Mouse (Mus musculus) intestine, embryonic 16.5 days (tissue): Measurements from ENCODE around the gene Ass1. TPM values are rescaled to one million over a fixed set of nuclear protein-coding genes. Genes with fewer than 3 reads are reported as not detected.

ENCODE experiments used
- ATAC-seq: fragments of 200-750 bp; cut with Nextera tagmentation; 2 replicates; pipeline ENCODE4 v1.8.0; 2017; ENCODE audit warnings: moderate TSS enrichment, moderate library complexity
- H3K27ac ChIP-seq: fragments of 300-500 bp; sonication (generic); 2 replicates; pipeline ENCODE4 v1.5.1; 2014; ENCODE audit warnings: mild to moderate bottlenecking, low read length
- H3K27me3 ChIP-seq: fragments of 300-500 bp; sonication (generic); replicated peaks from 2 replicates; pipeline ENCODE4 v1.6.1; 2014; ENCODE audit warnings: low read length, control low read depth, mixed read lengths; ENCODE audit not compliant: control insufficient read depth, insufficient read depth
- H3K36me3 ChIP-seq: fragments of 300-500 bp; sonication (generic); 2 replicates; pipeline ENCODE4 v1.6.1; 2014; ENCODE audit warnings: low read length, control low read depth; ENCODE audit not compliant: control insufficient read depth, insufficient read depth
- H3K4me1 ChIP-seq: fragments of 300-500 bp; sonication (generic); 2 replicates; pipeline ENCODE4 v1.6.1; 2014; ENCODE audit warnings: low read length, control low read depth, mixed read lengths; ENCODE audit not compliant: control insufficient read depth, insufficient read depth
- H3K4me2 ChIP-seq: fragments of 300-500 bp; sonication (generic); 2 replicates; pipeline ENCODE4 v1.6.1; 2014; ENCODE audit warnings: low read depth, low read length, control low read depth
- H3K4me3 ChIP-seq: fragments of 300-500 bp; sonication (generic); 2 replicates; pipeline ENCODE4 v1.5.1; 2014; ENCODE audit warnings: mild to moderate bottlenecking, low read length
- H3K9ac ChIP-seq: fragments of 300-500 bp; sonication (generic); 2 replicates; pipeline ENCODE4 v1.6.1; 2014; ENCODE audit warnings: low read depth, low read length
- H3K9me3 ChIP-seq: fragments of 300-500 bp; sonication (generic); 2 replicates; pipeline ENCODE4 v1.6.1; 2016; ENCODE audit warnings: low read length, control low read depth; ENCODE audit not compliant: control insufficient read depth
- WGBS: fragments of 180-500 bp; shearing (Covaris S2); extraction: QIAGEN DNeasy Blood & Tissue Kit; methylation state at CpG from one replicate; pipeline ENCODE4 v1.1.7; 2014; 5-methylcytosine and 5-hydroxymethylcytosine counted together
- polyA plus RNA-seq: library from polyadenylated mRNA; unstranded; fragments of >200 nt; fragmentation: Nextera tagmentation; extraction: Ambion mirVana; gene quantifications from 2 replicates; pipeline ENCODE4 v1.2.1, GENCODE M21; 2015

Gene Ass1
- polyA plus RNA-seq, 1 experiment from 2014 or later: 374 TPM

DNA sequence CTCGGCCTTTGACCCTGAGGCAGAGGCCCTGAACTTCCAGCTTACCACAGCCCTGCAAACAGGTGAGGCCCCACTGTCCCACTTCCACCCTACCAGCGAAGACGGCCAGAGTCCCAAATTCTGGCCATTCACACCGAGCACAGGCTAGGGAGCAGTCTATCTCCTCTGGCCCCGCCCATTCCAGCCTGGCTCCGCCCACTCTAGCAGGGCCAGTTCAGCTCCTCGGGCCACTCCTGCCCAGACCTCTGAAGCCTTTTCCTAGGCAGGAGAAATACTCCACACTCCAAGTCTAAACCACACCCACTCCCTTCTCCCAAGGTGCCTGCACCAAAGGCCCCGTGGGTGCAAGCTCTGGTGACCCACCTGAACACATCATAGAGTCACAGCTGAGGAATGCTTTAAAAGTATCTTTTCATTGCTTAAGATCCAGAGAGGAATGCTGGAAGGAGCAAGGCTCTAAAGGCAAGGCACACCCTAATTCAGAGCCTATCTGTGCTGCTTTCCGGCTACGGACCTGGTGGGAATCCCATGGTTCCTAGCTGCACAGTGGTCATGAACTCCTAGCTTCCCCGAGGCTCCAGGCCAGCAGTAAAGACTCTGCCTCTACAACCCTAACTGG lies 16.3 kb upstream of the Ass1 start:
- WGBS: 30% methylated on average over 11 of the region's 11 CpGs
- peak; percentile 77 for ATAC-seq
- H3K27me3 ChIP-seq: no peaks in the 10 kb centered on the region
- H3K4me2 ChIP-seq: peak overlapping the region; percentile 21; the same call in 1 of the 2 replicates
- peak overlapping the region; percentile 46; the same call in 1 of the 2 replicates for H3K9ac ChIP-seq
- H3K9me3 ChIP-seq: no peaks in the 10 kb centered on the region
- no peak overlapping the region for H3K4me3 ChIP-seq
- no peaks in the 10 kb centered on the region for H3K36me3 ChIP-seq
- peak overlapping the region; percentile 67 for H3K27ac ChIP-seq
- H3K4me1 ChIP-seq: peaks cover 41% of the 10 kb centered on the region

GRCm38 (mm10) chr2:31454280-31454679 lies 15.7 kb upstream of the Ass1 start:
- no peaks in the 10 kb centered on the region for H3K36me3 ChIP-seq
- WGBS: 64% methylated on average over 8 of the region's 8 CpGs
- H3K27ac ChIP-seq: peak overlapping the region; percentile 67
- no peak for ATAC-seq
- H3K4me1 ChIP-seq: peaks cover 37% of the 10 kb centered on the region
- peak overlapping the region; percentile 46 for H3K9ac ChIP-seq
- H3K4me2 ChIP-seq: 0 out of 2 replicates have a peak overlapping the region, but pooled peaks have one; percentile 21
- H3K27me3 ChIP-seq: no peaks in the 10 kb centered on the region
- no peaks in the 10 kb centered on the region for H3K9me3 ChIP-seq
- H3K4me3 ChIP-seq: no peak overlapping the region

- Histone ChIP-seq H3K4me3 (no peak overlapping the region), H3K9me3 (no peaks in the 10 kb centered on the region), H3K4me1 (peaks cover 35% of the 10 kb centered on the region), H3K27ac (no peak overlapping the region), H3K4me2 (no peak overlapping the region), H3K9ac (no peak overlapping the region), H3K36me3 (no peaks in the 10 kb centered on the region), H3K27me3 (0 out of 2 replicates have a peak, but pooled peaks cover 3% of the 10 kb centered on the region)
- WGBS: 83% methylated on average over 7 of the region's 7 CpGs
- ATAC-seq: no peak
These were observed 14.6 kb upstream of the Ass1 start for GRCm38 (mm10) chr2:31455418-31455817.

DNA sequence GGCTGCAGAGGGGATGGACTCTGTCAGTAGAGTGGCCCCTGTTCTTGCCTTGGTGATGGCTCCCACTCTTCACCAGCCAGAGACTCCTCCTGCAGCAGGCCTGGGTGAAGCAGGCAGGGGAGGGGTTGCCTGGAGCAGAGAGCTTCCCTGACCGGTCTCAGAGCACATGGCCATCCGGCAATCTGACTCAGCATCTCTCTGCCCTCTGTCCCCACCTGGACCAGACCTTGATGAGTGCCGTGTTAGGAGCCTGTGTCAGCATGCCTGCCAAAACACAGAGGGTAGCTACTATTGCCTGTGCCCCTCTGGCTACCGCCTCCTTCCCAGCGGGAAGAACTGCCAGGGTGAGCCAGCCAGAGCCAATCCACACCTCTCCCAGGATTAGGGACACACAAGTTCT lies 11.5 kb upstream of the Ass1 start:
- WGBS: 57% methylated on average over 5 of the region's 5 CpGs
- no peaks in the 10 kb centered on the region for H3K36me3 ChIP-seq
- peak overlapping the region; percentile 78 for H3K27ac ChIP-seq
- no peak for ATAC-seq
- no peak overlapping the region for H3K4me2 ChIP-seq
- no peak overlapping the region for H3K4me3 ChIP-seq
- H3K9me3 ChIP-seq: no peaks in the 10 kb centered on the region
- H3K9ac ChIP-seq: peak overlapping the region; percentile 46; the same call in 1 of the 2 replicates
- H3K27me3 ChIP-seq: 0 out of 2 replicates have a peak, but pooled peaks cover 3% of the 10 kb centered on the region
- peaks cover 22% of the 10 kb centered on the region for H3K4me1 ChIP-seq

DNA sequence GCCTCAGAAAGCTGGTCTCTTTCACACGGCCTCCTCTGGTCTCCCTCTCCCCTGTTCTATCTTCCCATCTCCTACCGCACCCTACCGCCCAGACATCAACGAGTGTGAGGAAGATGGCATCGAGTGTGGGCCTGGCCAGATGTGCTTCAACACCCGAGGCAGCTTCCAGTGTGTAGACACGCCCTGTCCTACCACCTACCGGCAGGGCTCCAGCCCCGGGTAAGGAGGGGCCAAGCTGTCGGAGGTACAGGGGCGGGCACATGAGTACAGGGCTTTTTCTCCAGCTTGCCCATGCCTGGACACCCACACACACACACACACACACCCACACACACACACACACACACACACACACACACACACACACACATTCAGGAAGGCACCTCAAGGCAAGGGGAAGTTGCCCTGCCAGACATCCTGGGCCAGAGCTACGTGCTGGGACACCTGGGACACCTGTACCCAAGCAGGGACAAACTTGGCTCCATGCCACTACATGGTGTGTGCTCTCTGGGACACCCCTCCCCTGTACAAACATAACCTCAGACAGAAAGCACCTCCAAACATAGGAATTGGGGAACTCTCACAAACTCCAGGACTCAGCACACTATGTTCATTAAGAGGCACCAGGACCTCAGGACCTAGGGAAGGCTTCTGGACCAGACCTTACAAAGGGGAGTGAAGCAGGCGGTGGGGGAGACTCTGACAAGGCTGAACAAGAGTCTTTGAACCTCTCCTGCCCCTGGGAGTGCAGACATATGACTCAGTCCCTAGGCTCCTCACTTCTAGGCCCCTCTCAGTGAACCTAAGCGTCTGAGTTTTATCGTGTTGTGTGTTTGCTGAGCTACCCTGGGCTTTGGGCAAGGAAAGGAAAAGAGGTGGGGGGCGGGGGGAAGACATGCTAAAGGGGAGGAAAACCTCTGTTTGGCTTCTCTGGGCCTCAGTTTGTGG lies 10.7 kb upstream of the Ass1 start:
- Histone ChIP-seq H3K9ac (peak overlapping the region; percentile 71), H3K4me2 (peak overlapping the region; percentile 78), H3K9me3 (no peaks in the 10 kb centered on the region), H3K4me3 (peak overlapping the region; percentile 44), H3K27ac (peak overlapping the region; percentile 91), H3K36me3 (no peaks in the 10 kb centered on the region), H3K27me3 (0 out of 2 replicates have a peak, but pooled peaks cover 3% of the 10 kb centered on the region), H3K4me1 (peaks cover 21% of the 10 kb centered on the region)
- ATAC-seq: peak; percentile 82
- 36% methylated on average over 16 of the region's 16 CpGs for WGBS

- Histone ChIP-seq H3K27ac (peak overlapping the region; percentile 91), H3K27me3 (0 out of 2 replicates have a peak, but pooled peaks cover 3% of the 10 kb centered on the region), H3K4me3 (peak overlapping the region; percentile 44), H3K4me1 (peaks cover 15% of the 10 kb centered on the region), H3K9me3 (no peaks in the 10 kb centered on the region), H3K36me3 (no peaks in the 10 kb centered on the region), H3K9ac (peak overlapping the region; percentile 71), H3K4me2 (peak overlapping the region; percentile 78)
- ATAC-seq: peak; percentile 19
- WGBS: 3% methylated on average over 48 of the region's 48 CpGs
These were observed 9.9 kb upstream of the Ass1 start for GRCm38 (mm10) chr2:31460025-31460571.

- no peak overlapping the region for H3K4me2 ChIP-seq
- no peaks in the 10 kb centered on the region for H3K9me3 ChIP-seq
- H3K27me3 ChIP-seq: 0 out of 2 replicates have a peak, but pooled peaks cover 3% of the 10 kb centered on the region
- H3K9ac ChIP-seq: no peak overlapping the region
- H3K36me3 ChIP-seq: no peaks in the 10 kb centered on the region
- peaks cover 15% of the 10 kb centered on the region for H3K4me1 ChIP-seq
- H3K27ac ChIP-seq: peak overlapping the region; percentile 91
- ATAC-seq: no peak
- H3K4me3 ChIP-seq: no peak overlapping the region
- 75% methylated on average over 7 of the region's 7 CpGs for WGBS
These were observed 9.1 kb upstream of the Ass1 start for GRCm38 (mm10) chr2:31460920-31461319.

- 0 out of 2 replicates have a peak, but pooled peaks cover 3% of the 10 kb centered on the region for H3K27me3 ChIP-seq
- ATAC-seq: no peak
- H3K36me3 ChIP-seq: no peaks in the 10 kb centered on the region
- H3K27ac ChIP-seq: no peak overlapping the region
- no peak overlapping the region for H3K4me2 ChIP-seq
- WGBS: 27% methylated on average over 8 of the region's 8 CpGs
- H3K9me3 ChIP-seq: no peaks in the 10 kb centered on the region
- 0 out of 2 replicates have a peak overlapping the region, but pooled peaks have one; percentile 0 for H3K9ac ChIP-seq
- peaks cover 15% of the 10 kb centered on the region for H3K4me1 ChIP-seq
- no peak overlapping the region for H3K4me3 ChIP-seq
These were observed 8.0 kb upstream of the Ass1 start for GRCm38 (mm10) chr2:31462051-31462450.

GRCm38 (mm10) chr2:31463253-31463652 lies 6.8 kb upstream of the Ass1 start:
- Histone ChIP-seq H3K9ac (peak overlapping the region; percentile 22; the same call in 1 of the 2 replicates), H3K4me2 (no peak overlapping the region), H3K4me1 (peaks cover 15% of the 10 kb centered on the region), H3K4me3 (no peak overlapping the region), H3K9me3 (no peaks in the 10 kb centered on the region), H3K27ac (peak overlapping the region; percentile 81), H3K36me3 (no peaks in the 10 kb centered on the region), H3K27me3 (0 out of 2 replicates have a peak, but pooled peaks cover 3% of the 10 kb centered on the region)
- WGBS: 56% methylated on average over 7 of the region's 7 CpGs
- ATAC-seq: no peak
